Mouse (Mus musculus) embryo, embryonic 11.5 days (tissue): ENCODE data around the gene Dctn2.
"Not testable (repeated sequence)": the region's sequence is repeated elsewhere in the genome, so short reads cannot be mapped to it uniquely, and the experiment has no call there.

Experiments used
- DNase-seq: peaks from one replicate; pipeline ENCODE4 v3.0.0-alpha.2; 2012; ENCODE audit warnings: low read depth, low spot score

The Dctn2 gene

DNA sequence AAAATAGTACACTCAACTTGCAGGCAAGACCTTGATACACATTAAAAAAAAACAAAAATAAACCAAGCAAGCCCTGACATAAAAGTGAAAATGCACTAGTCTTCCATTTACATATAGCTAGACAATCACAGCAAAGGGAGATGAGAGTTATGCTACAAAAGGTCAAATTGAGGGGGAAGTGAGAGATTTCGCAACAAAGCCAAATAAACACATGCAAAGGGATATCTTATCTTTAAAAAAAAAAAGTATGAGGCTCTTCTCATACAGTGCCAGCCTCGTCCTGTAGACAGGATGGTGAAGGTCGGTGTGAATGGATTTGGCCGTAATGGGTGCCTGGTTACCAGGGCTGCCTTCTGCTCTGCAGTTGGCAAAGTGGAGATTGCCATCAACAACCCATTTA, 46.7 kb downstream of the Dctn2 start:
- DNase-seq: no peak

DNA sequence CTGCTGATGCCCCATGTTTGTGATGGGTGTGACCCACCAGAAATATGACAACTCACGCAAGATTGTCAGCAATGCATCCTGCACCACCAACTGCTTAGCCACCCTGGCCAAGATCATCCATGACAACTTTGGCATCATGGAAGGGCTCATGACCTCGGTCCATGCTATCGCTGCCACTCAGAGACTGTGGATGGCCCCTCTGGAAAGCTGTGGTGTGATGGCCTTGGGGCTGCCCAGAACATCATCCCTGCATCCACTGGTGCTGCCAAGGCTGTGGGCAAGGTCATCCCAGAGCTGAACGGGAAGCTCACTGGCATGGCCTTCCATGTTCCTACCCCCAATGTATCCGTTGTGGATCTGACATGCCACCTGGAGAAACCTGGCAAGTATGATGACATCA, 47.3 kb downstream of the Dctn2 start:
- not testable (repeated sequence) for DNase-seq

DNA sequence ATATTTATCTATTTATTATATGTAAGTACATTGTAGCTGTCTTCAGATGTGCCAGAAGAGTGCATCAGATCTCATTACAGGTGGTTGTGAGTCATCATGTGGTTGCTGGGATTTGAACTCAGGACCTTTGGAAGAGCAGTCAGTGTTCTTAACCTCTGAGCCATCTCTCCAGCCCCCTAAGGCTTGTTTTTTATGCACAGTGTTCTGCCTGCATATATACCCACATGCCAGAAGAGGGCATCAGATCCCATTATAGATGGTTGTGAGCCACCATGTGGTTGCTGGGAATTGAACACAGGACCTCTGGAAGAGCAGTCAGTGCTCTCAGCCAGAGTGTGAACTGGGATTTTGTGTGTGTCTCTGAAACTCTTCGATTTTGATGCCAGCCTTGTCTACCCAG, 48.8 kb downstream of the Dctn2 start:
- not testable (repeated sequence) for DNase-seq

DNA sequence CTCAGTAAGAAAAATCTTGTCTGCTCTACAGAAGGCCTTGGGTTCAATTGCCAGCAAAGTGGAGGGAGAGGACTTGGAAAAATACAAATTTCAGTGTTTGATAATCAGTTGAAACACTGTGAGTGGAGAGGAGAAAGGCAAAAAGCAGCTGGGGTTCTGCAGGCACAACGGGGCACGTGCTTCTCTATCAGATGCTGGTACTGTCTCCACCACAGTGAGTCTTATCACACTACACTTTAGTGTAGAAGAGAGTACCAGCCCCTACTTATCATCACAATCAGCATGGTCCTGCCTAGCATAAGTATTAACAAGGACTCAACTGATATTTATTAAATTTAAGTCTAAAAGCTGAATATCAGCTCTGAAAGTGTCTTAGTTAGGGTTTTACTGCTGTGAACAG, 51.1 kb downstream of the Dctn2 start:
- no peak for DNase-seq

DNA sequence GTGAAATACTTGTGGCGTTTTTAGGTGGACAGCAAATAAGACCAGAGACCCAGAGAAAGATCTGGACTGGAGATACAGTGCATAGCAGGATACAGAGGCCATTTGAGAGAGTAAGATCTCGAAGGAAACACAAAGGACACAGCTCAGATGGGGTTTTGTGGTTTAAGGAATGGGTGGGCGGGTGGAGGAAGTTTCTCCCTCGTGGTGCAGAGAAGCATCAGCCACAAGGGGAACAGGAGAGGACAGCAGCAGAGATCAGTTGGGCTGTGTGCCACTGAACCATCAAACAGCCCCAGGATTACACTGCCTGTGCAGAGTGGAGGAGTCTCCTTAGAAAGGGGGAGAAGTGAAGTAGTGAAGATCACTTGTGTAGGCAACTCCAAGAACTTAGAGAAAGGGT, 51.8 kb downstream of the Dctn2 start:
- DNase-seq: no peak

DNA sequence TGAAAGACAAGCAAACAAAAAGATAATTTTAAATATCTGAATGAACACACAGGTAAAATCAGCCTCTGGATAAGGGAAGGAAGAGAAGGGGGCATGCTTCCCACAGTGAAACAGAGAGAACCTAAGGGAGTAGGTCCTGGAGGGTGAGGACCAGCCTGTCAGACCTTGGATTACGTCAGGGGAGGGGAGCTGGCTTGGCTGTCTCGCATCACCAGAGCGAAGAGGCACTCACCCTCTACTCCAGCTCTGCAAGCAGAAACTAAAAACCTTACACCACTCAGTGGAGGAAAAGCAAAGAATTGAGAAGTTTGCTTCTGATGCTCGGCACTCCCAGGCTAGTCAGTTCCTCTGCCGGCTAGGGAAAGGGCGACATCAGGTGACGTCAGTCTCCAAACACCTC, 53.8 kb downstream of the Dctn2 start:
- DNase-seq: no peak

DNA sequence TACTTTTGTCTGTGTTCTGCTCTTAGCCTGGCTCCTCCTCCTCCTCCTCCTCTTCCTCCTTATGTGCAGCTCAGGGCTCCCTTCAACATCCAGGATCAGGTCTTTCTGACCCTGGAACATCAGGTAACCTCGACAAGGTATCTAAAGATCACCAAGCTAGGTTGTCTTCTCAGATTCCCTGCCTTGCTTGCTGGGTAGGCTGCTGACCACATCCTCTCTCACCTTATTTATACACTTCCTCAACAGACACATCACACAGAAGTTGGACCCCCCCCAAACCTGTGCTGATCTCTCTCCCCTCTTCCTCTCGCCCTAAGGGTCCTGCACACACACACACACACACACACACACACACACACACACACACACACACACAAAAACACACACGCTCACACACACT, 55.5 kb downstream of the Dctn2 start, which contains the start of gene Arhgap9:
Arhgap9 (plus strand) TSS at position 344 of the 400 bp plus-strand sequence.
- no peak for DNase-seq

DNA sequence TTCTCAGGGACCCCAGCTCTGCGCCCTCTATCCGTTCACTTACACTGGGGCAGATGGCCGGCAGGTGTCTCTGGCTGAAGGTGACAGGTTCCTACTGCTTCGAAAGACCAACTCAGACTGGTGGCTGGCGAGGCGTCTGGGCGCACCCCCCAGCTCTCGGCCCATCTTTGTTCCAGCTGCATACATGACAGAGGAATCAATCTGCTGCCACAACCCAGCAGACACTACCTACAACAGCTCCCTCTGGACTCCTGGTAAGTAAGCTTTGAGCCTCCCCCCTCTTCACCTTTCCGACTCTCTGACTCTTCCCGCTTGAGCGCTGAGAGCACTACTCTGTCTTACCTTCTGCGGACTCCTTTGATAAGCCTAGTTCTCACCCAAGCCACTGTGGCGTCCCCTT, 56.0 kb downstream of the Dctn2 start:
- no peak for DNase-seq

DNA sequence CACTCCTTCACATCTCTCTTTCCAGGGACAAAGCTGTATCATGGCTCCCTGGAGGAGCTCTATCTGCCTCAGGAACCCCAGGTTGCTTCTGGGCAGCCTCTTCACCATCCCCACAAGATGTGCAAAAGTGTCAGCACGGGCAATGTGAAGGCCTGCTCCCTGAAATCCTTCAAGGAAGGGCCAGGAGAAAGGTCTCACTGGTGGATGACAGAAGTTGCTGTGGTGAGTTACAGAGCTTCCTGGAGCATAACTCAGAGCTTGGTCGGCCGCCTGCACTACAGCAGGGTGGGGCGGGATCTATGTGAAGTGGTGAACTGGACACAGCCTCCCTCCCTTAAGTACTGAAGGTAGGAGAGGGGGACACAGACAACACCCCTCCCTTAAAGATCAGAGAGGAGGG, 56.5 kb downstream of the Dctn2 start:
- DNase-seq: no peak

DNA sequence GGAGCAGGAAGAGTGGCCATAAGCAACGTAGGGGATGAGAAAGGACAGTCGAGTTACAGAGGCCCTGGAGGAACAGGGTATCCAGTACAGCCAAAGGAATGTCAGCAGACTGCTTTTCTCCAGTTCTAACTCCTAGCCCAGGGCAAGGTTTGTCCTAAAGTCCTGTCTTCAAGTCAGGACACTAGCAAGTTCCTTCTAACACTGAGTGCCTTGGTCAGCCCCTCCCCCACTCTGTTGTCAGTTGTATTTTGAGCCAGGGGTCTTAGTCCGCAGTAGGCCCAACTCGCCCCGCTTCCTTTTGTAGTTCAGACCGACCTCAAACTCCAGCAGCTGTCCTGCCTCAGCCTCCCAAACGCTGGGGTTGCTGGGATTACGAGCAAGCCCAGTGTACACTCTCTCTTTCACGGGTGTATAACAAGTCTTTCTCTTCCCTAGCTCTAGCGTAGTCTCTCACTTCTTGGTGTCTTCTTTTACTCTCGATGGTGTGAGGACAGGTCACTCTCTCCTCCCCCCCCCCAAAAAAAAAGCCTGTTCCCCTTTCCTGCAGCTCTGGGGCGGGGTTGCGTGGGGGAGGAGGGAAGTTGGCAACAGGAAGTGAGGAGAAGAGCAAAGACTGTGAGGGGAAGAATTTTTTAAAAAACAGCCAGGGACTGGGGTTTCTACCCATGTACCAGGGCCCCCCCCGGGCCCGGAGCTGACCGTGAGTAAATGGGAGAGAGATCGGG, 57.1 kb downstream of the Dctn2 start:
- no peak for DNase-seq

DNA sequence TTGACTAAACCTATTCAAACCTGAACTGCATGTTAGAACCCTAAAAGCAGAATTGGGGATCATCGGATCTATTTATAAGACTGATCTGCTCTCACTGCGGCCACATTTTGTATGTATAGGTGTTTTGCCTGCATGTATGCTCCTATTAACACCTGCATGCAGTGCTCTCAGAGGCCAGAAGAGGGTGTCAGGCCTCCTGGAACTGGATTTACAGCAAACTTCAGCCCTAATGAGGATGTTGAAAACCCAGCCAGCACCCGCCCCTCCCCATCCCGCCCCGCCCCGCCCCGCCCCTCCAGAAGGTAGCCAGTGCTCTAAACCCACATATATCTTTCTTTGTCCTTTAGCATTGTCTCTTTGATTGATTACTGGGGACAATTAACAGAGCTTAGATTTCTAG, 58.3 kb downstream of the Dctn2 start:
- DNase-seq: no peak

DNA sequence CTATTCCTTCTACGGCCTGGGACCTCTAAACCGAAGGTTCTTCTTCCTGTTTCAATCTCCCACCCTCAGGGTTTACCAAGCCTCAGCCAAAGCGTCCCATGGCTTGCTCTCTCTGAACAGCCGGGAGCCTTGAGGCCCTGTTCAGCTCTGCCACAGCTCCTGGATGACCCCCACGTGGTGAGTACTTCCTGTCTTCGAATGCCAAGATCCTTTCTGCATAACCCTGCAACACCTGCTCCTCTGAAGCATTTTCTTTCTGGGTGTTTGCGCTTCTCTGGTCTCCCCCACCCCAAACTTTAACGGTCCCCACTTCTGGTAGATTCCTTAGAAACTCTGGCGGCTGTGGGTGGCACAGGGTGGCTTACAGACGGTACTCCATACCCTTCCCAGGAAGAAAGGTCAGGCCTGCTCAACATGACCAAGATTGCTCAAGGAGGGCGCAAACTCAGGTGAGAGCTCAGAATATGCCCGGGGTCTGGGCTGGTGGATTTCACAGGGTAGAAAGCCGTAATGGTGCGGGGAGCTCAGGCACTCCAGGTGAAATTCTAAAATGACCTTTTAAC, 59.4 kb downstream of the Dctn2 start:
- DNase-seq: no peak

DNA sequence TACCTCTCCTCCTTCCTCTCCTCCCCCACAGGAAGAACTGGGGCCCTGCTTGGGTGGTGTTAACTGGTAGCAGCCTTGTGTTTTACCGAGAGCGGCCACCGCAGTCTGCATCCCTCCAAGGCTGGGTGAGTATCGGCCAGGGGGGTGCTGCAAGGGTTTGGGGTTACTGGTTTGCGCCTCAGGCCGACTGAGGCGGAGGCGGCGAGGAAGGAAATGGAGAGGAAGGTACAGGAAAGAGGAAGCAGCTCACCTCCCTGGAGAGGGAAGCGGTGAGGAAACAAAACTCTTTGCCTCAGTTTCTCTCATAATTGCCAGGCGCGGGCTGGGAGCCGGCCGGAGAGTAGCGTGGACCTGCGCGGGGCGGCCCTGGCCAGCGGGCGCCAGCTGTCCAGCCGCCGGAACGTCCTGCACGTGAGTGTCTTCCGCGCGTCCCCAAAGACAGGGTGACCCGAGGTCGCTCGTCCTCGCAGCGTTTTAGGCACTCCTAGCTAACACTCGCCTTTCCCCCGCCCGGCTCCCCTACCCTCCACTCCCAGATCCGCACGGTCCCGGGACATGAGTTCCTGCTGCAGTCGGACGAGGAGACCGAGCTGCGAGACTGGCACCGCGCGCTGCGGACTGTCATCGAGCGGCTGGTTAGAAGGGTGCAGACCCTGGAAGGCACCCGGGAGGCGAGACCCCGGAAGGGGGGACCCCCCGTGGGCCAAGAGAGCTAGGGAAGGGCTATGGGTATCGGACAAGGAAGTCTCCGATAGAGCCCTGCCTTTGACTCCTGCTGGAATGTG, 60.0 kb downstream of the Dctn2 start:
- DNase-seq: no peak

DNA sequence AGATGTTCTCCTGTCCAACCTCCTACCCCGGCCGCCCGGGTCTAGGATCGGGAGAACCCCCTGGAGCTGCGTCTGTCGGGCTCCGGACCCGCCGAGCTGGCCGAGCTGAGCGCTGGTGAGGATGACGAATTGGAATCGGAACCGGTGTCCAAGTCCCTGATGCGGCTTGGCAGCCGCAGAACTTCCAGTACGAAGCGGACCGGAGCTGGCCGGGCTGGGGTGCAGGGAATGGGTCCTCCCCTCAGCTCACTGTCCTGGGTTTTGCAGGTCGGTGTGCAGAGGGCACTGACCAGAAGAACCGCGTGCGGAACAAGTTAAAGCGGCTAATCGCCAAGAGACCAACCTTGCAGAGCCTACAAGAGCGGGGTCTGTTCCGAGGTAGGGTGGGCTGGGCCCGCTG, 60.7 kb downstream of the Dctn2 start:
- DNase-seq: no peak

DNA sequence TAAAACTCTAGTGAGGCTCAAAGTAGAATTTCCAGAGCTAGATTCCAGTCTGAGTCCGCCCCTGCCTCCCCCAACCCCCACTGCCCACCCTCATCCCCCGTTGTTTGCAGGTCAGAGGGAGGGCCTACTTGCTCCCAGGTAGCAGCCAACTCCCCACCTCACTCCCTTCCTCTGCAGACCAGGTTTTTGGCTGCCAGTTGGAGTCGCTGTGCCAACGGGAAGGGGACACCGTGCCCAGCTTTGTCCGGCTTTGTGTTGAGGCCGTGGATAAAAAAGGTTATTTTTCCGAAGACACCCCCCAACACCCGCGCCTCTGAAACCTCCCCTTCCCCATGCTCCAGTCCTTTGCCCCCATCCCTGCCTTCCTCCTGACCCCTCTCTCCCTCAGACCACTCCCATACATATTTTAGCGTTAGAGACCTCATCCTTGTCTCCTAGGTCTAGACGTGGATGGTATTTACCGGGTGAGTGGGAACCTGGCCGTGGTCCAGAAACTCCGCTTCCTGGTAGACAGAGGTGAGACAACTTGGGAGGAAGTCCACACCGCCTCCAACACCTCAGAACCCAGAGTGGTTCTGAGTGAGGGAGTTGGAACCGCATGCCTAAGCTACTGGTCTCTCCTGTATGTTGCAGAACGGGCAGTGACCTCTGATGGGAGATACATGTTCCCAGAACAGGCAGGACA, 61.4 kb downstream of the Dctn2 start:
- DNase-seq: no peak

DNA sequence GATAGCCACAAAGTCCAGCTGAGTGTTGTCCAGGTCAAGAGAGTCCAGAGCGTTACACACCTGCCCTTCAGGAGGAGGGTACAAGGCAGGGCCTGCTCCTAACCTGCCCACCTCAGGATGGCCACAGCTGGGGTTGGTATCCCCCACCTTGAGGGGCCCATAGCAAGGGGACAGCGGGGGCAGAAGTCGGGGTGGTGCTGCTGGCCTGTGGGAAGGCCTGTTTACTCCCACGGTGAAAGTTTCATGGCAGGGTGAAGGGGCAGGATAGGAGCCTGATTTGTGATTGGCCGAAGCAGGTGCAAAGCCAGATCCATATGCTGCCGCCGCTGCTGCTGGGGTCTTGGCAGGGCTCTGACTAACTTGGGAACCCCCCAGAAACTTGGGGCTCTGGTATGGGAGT, 64.0 kb downstream of the Dctn2 start:
- no peak for DNase-seq
